Mouse (Mus musculus) forebrain, embryonic 12.5 days (tissue): ENCODE measurements around the gene Fan1. TPM values are rescaled to one million over a fixed set of nuclear protein-coding genes. Genes with fewer than 3 reads are reported as not detected.

ENCODE experiments used
- ATAC-seq: fragments of 200-750 bp; cut with Nextera tagmentation; 2 replicates; pipeline ENCODE4 v1.8.0; 2017; ENCODE audit warnings: moderate TSS enrichment; ENCODE audit not compliant: low FRiP score
- H3K27ac ChIP-seq: fragments of 300-500 bp; sonication (generic); 2 replicates; pipeline ENCODE4 v1.5.1; 2016; ENCODE audit warnings: mild to moderate bottlenecking
- H3K27me3 ChIP-seq: fragments of 300-500 bp; sonication (generic); 2 replicates; pipeline ENCODE4 v1.6.1; 2016; ENCODE audit warnings: mild to moderate bottlenecking
- H3K36me3 ChIP-seq: fragments of 300-500 bp; sonication (generic); replicated peaks from 2 replicates; pipeline ENCODE4 v1.6.1; 2016; ENCODE audit warnings: mild to moderate bottlenecking
- H3K4me1 ChIP-seq: fragments of 300-500 bp; sonication (generic); 2 replicates; pipeline ENCODE4 v1.6.1; 2016
- H3K4me2 ChIP-seq: fragments of 300-500 bp; sonication (generic); 2 replicates; pipeline ENCODE4 v1.6.1; 2016; ENCODE audit warnings: mild to moderate bottlenecking, moderate library complexity
- H3K4me3 ChIP-seq: fragments of 300-500 bp; sonication (generic); replicated peaks from 2 replicates; pipeline ENCODE4 v1.5.1; 2016; ENCODE audit warnings: mild to moderate bottlenecking
- H3K9ac ChIP-seq: fragments of 300-500 bp; sonication (generic); 2 replicates; pipeline ENCODE4 v1.6.1; 2016; ENCODE audit warnings: mild to moderate bottlenecking
- H3K9me3 ChIP-seq: fragments of 300-500 bp; sonication (generic); 2 replicates; pipeline ENCODE4 v1.6.1; 2016
- WGBS: fragments of 180-500 bp; shearing (Covaris S2); methylation state at CpG from one replicate; pipeline ENCODE4 v1.1.7; 2016; 5-methylcytosine and 5-hydroxymethylcytosine counted together
- polyA plus RNA-seq: library from polyadenylated mRNA; unstranded; fragments of >200 nt; fragmentation: Nextera tagmentation; extraction: Ambion mirVana; gene quantifications from 2 replicates; pipeline ENCODE4 v1.2.1, GENCODE M21; 2016

Fan1 gene
- polyA plus RNA-seq, 1 experiment from 2014 or later, result 10.2 TPM

DNA sequence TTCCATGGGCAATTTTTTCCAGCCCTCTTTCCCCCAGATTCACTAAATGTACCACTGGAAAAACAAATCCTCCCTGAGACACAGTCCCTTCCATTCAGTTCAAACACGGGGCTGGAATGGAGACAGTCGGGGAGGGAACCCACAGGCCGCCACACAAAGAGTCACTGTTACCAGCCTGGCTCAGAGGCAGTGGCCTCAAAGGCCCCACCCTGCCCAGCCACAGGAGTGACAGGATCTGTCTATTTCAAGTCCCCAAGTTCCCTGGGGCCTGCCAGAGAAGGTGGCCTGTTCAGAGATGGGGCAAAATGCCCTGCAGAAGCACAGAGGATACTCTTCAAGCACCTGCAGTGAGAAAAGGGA is 13.3 kb downstream of the Fan1 start:
- H3K4me2 ChIP-seq, result no peak overlapping the region
- no peak overlapping the region for H3K9ac ChIP-seq
- no peak overlapping the region for H3K4me3 ChIP-seq
- H3K27me3 ChIP-seq, result no peaks in the 10 kb centered on the region
- WGBS, result 71% methylated on average over 3 of the region's 3 CpGs
- H3K36me3 ChIP-seq, result peaks cover 75% of the 10 kb centered on the region
- H3K9me3 ChIP-seq, result no peaks in the 10 kb centered on the region
- no peak overlapping the region for H3K27ac ChIP-seq
- no peaks in the 10 kb centered on the region for H3K4me1 ChIP-seq
- ATAC-seq, result no peak

DNA sequence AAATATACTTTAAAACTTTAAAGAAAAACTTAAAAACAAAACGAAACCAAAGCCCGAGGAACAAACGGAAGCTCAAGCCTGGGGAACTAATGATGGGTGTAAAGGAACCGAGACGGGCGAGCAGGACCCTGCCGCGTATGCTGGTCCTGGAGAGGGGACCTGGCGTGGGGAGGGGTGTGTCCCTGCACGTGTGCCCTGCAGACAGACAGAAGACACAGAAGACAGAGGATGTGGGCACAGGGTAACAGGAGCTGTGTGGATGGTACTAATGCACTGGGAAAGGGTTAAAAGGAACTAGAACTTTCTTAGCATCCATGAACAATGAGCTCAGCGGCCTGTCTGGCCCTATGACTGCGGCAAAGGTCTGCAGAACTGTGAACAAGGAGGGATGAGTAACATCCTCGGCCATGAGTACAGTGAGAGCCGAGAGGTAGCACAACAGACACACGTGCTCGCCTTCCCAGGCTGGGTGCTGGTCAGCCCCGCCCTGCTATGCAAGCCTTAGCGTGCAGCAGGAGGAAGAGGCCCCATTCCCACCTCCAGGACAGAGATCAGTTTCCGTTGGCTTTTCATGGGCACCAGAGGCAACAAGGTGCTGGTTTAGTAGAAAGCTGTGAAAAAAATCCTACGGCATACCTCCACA is 13.8 kb downstream of the Fan1 start:
- Histone ChIP-seq H3K27me3 (no peaks in the 10 kb centered on the region), H3K9me3 (no peaks in the 10 kb centered on the region), H3K9ac (no peak overlapping the region), H3K4me1 (no peaks in the 10 kb centered on the region), H3K36me3 (peaks cover 74% of the 10 kb centered on the region), H3K4me3 (no peak overlapping the region), H3K27ac (no peak overlapping the region), H3K4me2 (no peak overlapping the region)
- no peak for ATAC-seq
- 91% methylated on average over 20 of the region's 20 CpGs for WGBS

DNA sequence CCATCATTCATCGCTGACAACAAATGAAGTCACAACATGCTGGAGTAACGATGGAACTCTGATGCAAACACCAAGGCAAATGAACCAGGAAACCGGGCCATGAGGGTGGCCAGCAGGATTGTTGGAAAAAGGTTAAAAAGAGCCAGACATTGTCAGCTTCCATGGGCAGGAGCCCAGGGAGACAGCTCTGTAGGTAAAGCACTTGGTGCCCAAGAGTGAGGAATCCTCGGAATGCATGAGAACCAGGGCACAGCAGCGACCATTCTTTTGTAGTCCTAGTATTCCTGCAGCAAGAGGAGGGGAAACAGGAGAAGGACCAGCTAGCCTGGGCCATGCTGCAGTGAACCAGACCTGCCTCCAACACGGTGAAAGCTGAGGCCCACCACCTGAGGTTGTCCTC is 15.2 kb downstream of the Fan1 start:
- H3K36me3 ChIP-seq, result peaks cover 64% of the 10 kb centered on the region
- H3K27ac ChIP-seq, result no peak overlapping the region
- H3K9me3 ChIP-seq, result no peaks in the 10 kb centered on the region
- WGBS, result 88% methylated on average over 6 of the region's 6 CpGs
- H3K4me2 ChIP-seq, result no peak overlapping the region
- no peak for ATAC-seq
- H3K27me3 ChIP-seq, result no peaks in the 10 kb centered on the region
- no peak overlapping the region for H3K4me3 ChIP-seq
- H3K9ac ChIP-seq, result no peak overlapping the region
- peaks cover 12% of the 10 kb centered on the region; the same call in 1 of the 2 replicates for H3K4me1 ChIP-seq

DNA sequence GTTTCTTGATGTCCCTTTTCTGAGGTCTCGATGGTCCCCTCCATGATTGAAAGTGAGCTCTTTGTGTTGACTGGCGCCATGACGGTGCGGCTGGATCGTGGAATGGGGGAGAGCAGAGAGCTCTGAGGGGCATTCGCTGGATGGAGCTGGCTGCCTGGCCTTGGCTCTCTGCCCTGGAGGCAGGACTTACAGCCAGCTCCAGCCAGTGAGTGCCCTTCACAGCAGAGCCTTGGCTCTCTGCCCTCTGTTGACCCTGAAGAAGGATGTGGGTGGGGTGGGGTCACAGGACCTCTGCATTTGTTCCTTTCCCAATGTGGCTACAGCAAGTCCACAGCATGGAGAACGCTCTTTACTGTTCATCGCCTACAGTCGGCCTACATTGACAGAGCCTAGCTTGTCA is 16.5 kb downstream of the Fan1 start:
- H3K27ac ChIP-seq, result no peak overlapping the region
- H3K4me2 ChIP-seq, result no peak overlapping the region
- peaks cover 64% of the 10 kb centered on the region for H3K36me3 ChIP-seq
- WGBS, result 93% methylated on average over 9 of the region's 9 CpGs
- H3K9me3 ChIP-seq, result no peaks in the 10 kb centered on the region
- no peaks in the 10 kb centered on the region for H3K27me3 ChIP-seq
- no peak overlapping the region for H3K4me3 ChIP-seq
- no peak for ATAC-seq
- H3K9ac ChIP-seq, result no peak overlapping the region
- H3K4me1 ChIP-seq, result peaks cover 12% of the 10 kb centered on the region; the same call in 1 of the 2 replicates

DNA sequence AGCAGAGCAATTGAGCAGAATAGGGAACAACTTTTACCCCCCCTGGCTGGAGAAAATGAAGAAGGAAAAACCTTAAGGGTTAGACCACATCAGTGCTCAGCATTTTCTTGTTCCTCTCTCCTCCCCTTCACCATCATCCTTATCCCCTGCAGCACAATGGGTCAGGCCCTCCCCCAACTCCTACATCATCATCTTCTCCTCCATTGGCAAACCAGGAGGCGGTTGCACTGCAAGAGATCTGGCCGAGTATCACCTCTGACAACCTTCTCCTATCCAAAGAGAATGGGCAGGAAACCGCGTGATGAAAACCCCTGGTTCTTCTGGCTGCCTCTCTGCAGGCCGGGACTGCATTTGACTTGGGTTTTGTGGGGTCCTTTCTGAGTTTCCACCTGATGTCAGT is 17.2 kb downstream of the Fan1 start:
- no peak overlapping the region for H3K4me3 ChIP-seq
- no peak overlapping the region for H3K4me2 ChIP-seq
- peaks cover 12% of the 10 kb centered on the region; the same call in 1 of the 2 replicates for H3K4me1 ChIP-seq
- H3K9ac ChIP-seq, result no peak overlapping the region
- ATAC-seq, result no peak
- no peak overlapping the region for H3K27ac ChIP-seq
- peaks cover 58% of the 10 kb centered on the region for H3K36me3 ChIP-seq
- WGBS, result 96% methylated on average over 5 of the region's 5 CpGs
- H3K27me3 ChIP-seq, result no peaks in the 10 kb centered on the region
- H3K9me3 ChIP-seq, result no peaks in the 10 kb centered on the region

DNA sequence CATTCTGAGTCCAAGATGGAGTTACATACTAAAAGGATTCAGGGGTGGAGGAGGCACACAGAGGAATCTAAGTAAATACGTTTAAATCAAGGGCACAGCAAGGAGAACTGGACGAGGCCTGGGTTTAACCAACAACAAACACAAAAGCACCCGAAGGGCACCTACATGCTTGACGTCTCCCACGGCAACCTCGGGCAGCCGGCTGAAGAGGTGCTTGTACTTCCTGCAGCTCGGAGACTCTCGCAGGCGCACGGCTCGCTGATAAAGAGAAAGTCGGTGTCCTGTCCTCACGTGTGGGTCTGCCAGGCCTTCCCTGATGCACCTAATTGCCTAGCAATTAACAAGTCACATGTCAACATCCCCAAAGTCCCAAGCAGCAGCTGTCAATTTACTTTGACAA is 19.7 kb downstream of the Fan1 start:
- ATAC-seq, result no peak
- H3K9ac ChIP-seq, result no peak overlapping the region
- H3K9me3 ChIP-seq, result no peaks in the 10 kb centered on the region
- H3K36me3 ChIP-seq, result peaks cover 51% of the 10 kb centered on the region
- WGBS, result 49% methylated on average over 14 of the region's 14 CpGs
- no peak overlapping the region; the same call in 1 of the 2 replicates for H3K27ac ChIP-seq
- H3K27me3 ChIP-seq, result no peaks in the 10 kb centered on the region
- H3K4me2 ChIP-seq, result no peak overlapping the region
- H3K4me3 ChIP-seq, result no peak overlapping the region
- peaks cover 15% of the 10 kb centered on the region; the same call in 1 of the 2 replicates for H3K4me1 ChIP-seq

DNA sequence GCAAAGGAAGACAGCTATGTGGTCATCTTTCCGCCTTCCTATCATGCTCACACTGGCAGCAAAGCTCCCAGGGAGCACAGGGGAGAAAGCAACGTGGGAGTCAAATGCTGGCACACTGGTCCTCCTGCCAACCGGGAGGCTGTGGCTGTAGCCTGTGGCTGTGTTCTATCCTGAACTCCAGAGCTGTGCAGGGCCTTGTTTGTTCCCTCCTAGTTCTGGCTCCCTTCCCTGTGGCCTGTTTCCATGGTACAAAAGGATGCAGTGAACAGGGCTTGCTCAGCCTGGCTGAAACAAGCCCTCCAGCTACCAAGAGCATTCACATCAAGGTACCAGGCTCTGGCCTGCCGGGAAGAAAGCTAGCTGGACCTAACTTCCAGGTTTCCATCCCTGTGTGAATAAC is 22.8 kb downstream of the Fan1 start:
- H3K27me3 ChIP-seq, result no peaks in the 10 kb centered on the region
- H3K4me1 ChIP-seq, result peaks cover 15% of the 10 kb centered on the region; the same call in 1 of the 2 replicates
- no peaks in the 10 kb centered on the region for H3K9me3 ChIP-seq
- WGBS, result 84% methylated on average over 4 of the region's 4 CpGs
- no peak overlapping the region for H3K9ac ChIP-seq
- H3K4me2 ChIP-seq, result no peak overlapping the region
- ATAC-seq, result no peak
- H3K4me3 ChIP-seq, result no peak overlapping the region
- no peak overlapping the region for H3K27ac ChIP-seq
- peaks cover 43% of the 10 kb centered on the region for H3K36me3 ChIP-seq

DNA sequence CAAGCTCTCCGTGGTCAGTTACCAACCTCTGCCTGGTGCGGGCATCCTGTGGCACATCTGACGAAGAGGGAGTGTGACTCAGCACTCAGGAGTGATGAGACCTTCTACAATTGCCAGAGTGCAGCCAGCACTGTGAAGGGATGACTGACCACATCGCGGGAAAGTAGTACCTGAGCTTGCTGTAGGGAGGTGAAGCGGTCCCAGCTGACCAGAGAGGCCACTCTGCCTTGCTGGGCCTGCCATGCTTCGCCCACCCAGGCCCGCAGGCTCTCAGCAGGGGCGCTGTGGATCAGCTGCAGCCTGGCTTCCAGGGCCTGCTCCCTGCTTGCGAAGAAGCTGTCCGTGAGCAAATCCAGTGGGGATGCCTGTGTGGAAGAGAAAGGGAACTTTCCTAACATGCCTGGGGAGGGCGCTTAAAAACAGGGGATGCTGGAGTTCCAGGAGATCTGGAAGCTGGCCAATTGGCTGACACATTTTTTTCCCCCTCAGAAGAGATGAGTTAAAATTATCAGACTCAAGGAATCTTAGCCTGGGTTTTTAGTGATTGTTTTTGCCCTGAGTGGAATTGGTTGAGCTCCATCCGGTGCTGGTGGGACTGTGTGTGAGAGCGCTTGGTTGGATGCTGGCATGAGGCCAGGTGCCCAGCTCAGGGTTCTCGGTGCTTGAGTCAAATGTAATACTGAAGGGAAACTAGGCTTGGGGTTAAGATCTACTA is 24.6 kb downstream of the Fan1 start:
- 87% methylated on average over 15 of the region's 15 CpGs for WGBS
- Histone ChIP-seq H3K9me3 (no peaks in the 10 kb centered on the region), H3K4me1 (peaks cover 10% of the 10 kb centered on the region; the same call in 1 of the 2 replicates), H3K4me2 (no peak overlapping the region), H3K27ac (no peak overlapping the region), H3K9ac (no peak overlapping the region), H3K36me3 (peaks cover 46% of the 10 kb centered on the region), H3K4me3 (no peak overlapping the region), H3K27me3 (no peaks in the 10 kb centered on the region)
- no peak for ATAC-seq

DNA sequence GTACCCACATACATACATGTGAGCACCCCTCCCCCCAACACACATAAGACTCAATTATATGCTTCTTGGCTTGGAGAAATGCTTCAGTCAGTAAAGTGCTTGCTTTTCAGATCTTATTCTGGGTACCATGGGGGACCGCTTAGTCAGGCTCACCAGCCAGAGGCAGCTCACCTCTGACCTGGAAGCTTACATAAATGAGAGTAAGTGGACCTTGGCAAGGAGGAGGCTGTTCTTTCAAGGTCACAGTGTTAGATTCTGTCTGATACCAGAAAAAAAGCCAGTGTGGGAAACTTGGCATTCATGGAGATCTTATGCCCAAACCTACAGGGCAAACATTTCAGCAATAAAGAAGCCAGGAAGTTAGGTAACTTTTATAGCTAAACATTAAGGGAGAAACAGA is 26.1 kb downstream of the Fan1 start:
- WGBS, result 84% methylated on average over 1 of the region's 1 CpGs
- H3K4me2 ChIP-seq, result no peak overlapping the region
- 0 out of 2 replicates have a peak, but pooled peaks cover 3% of the 10 kb centered on the region for H3K4me1 ChIP-seq
- H3K27ac ChIP-seq, result no peak overlapping the region
- no peak for ATAC-seq
- no peaks in the 10 kb centered on the region for H3K9me3 ChIP-seq
- H3K27me3 ChIP-seq, result no peaks in the 10 kb centered on the region
- H3K4me3 ChIP-seq, result no peak overlapping the region
- H3K36me3 ChIP-seq, result peaks cover 36% of the 10 kb centered on the region
- no peak overlapping the region for H3K9ac ChIP-seq

DNA sequence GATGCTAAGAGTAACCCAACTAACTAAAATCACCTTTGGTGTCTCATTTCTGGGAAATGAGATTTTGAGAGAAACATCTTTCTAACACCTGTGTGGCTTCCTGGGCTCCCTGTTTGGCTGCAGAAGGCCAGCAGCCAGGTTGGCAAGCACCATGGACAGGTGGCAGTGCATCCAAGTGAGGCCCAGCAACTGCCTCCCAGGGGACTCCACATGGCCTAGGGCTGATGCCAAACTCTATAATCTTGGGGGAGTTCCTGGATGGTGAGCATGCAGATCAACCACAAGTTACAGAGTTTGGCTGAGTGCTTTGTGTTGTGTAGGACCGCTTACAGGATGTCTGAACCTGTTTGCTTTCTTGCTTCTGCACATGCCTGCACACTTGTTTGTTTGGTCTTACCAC is 41.2 kb downstream of the Fan1 start:
- WGBS, result 90% methylated on average over 1 of the region's 1 CpGs
- Histone ChIP-seq H3K36me3 (peaks cover 37% of the 10 kb centered on the region), H3K9ac (no peak overlapping the region), H3K4me2 (no peak overlapping the region), H3K9me3 (no peaks in the 10 kb centered on the region), H3K4me1 (no peaks in the 10 kb centered on the region), H3K27me3 (no peaks in the 10 kb centered on the region), H3K27ac (no peak overlapping the region), H3K4me3 (no peak overlapping the region)
- no peak for ATAC-seq

DNA sequence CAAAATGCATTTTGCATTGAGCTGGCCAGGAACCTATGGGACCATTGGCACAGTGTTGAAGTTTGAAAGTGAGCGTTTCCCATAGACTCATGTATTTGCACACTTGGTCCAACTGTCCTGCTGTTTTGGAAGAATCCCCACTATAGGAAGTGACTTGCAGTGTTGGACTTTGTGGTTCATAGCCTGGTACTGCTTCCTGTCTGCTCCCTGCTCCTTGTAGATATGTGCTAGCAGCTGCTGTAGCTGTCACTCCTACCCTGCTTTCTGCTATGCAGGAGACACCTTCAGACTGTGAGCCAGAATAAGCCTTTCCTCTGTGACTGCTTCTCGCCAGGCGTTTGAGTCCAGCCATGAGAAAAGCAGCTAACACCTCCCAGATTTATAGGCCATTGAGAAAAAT is 42.6 kb downstream of the Fan1 start:
- no peaks in the 10 kb centered on the region for H3K27me3 ChIP-seq

DNA sequence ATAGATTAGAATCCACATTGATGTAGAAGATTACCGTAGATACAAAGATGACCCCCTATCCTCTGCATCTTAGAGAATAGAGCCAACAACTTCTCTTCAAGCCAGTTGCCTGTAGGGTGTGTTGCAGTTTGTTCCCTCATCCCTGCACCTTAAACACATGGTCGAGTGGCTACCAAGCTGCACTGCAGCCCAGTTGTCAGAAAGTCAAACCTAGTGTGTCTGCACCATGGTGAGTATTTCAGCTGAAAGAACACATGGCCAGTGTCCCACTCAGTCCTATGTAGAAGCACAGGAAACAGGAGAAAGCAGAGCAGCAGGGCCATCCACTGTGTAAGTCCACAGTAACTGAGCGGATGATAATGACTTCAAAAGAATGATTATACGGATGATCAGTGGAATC is 46.4 kb downstream of the Fan1 start:
- WGBS, result 84% methylated on average over 4 of the region's 4 CpGs
- H3K36me3 ChIP-seq, result peaks cover 8% of the 10 kb centered on the region; the same call in 1 of the 2 replicates
- no peak overlapping the region for H3K27ac ChIP-seq
- no peak overlapping the region for H3K4me2 ChIP-seq
- no peak overlapping the region for H3K4me3 ChIP-seq
- no peak for ATAC-seq
- no peaks in the 10 kb centered on the region for H3K27me3 ChIP-seq
- no peak overlapping the region for H3K9ac ChIP-seq
- no peaks in the 10 kb centered on the region for H3K9me3 ChIP-seq
- no peaks in the 10 kb centered on the region for H3K4me1 ChIP-seq

More for the DNA sequence above, 42.6 kb downstream of the Fan1 start:
- H3K4me3 ChIP-seq, result no peak overlapping the region
- no peak overlapping the region for H3K27ac ChIP-seq
- H3K4me2 ChIP-seq, result no peak overlapping the region
- no peak overlapping the region for H3K9ac ChIP-seq
- 95% methylated on average over 3 of the region's 3 CpGs for WGBS
- no peaks in the 10 kb centered on the region for H3K9me3 ChIP-seq
- H3K36me3 ChIP-seq, result peaks cover 26% of the 10 kb centered on the region
- H3K4me1 ChIP-seq, result no peaks in the 10 kb centered on the region
- no peak for ATAC-seq

DNA sequence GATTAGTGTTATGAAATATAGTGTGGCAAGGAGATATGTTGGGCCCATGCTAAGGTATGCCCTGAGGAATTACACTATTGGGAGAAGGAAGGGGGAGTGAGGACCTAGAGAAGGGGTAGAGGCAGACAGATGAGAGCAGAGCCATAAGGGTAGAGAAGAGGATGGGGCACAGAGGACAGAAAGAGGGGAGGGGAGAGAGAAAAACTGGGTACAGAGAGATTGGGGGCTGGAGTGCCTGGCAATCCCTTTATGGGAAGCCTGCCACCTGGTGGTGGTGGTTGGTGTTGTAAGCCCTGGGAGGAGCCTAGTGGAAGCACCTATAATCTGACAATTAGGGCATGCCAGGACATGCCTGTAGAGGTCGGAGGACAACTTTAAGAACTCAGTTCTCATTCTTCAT is 47.0 kb downstream of the Fan1 start:
- H3K9ac ChIP-seq, result no peak overlapping the region
- ATAC-seq, result peak; percentile 63

More for the DNA sequence above, 47.0 kb downstream of the Fan1 start:
- H3K4me3 ChIP-seq, result no peak overlapping the region
- no peaks in the 10 kb centered on the region for H3K4me1 ChIP-seq
- no peak overlapping the region for H3K4me2 ChIP-seq
- 41% methylated on average over 1 of the region's 1 CpGs for whole genome bisulfite sequencing
- H3K36me3 ChIP-seq, result peaks cover 6% of the 10 kb centered on the region
- H3K27ac ChIP-seq, result no peak overlapping the region
- H3K27me3 ChIP-seq, result no peaks in the 10 kb centered on the region
- no peaks in the 10 kb centered on the region for H3K9me3 ChIP-seq
